Mouse (Mus musculus): Measurements from ENCODE around the gene Rnf126. TPM values are rescaled to one million over a fixed set of nuclear protein-coding genes. Genes with fewer than 3 reads are reported as not detected.
"Not testable (repeated sequence)": the region's sequence is repeated elsewhere in the genome, so short reads cannot be mapped to it uniquely, and the experiment has no call there.

Rnf126 gene
- polyA plus RNA-seq, 1 experiment from 2014 or later = 77.0 TPM

DNA sequence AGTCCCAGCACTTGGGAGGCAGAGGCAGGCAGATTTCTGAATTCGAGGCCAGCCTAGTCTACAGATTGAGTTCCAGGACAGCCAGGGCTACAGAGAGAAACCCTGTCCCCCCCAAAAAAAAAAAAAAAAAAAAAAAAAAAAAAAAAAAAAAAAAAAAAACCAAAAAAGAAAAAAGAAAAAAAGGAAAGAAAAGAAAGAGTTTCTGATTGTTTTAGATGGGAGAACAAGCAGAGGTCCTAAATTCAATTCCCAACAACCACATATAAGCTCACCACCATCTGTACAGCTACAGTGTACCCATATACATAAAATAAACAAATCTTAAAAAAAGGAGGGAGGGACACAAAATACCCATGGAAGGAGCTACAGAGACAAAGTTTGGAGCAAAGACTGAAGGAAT, 7.1 kb downstream of the Rnf126 start:
- not testable (repeated sequence) for H3K4me3 ChIP-seq (ENCODE audit: low read length); H3K9me3 ChIP-seq (ENCODE audit: low read length); H3K27ac ChIP-seq (ENCODE audit: low read length); H3K27me3 ChIP-seq (ENCODE audit: insufficient read depth, low read length); H3K9ac ChIP-seq (replicated peaks; ENCODE audit: low read length); H3K4me2 ChIP-seq (replicated peaks; ENCODE audit: low read depth, low read length); H3K4me1 ChIP-seq (ENCODE audit: insufficient read depth, low read length); ATAC-seq (ENCODE audit: low FRiP score, low TSS enrichment)
- WGBS = 94% methylated on average over 1 of the region's 1 CpGs
- peaks cover 56% of the 10 kb centered on the region for H3K36me3 ChIP-seq (ENCODE audit: insufficient read depth, low read length)

DNA sequence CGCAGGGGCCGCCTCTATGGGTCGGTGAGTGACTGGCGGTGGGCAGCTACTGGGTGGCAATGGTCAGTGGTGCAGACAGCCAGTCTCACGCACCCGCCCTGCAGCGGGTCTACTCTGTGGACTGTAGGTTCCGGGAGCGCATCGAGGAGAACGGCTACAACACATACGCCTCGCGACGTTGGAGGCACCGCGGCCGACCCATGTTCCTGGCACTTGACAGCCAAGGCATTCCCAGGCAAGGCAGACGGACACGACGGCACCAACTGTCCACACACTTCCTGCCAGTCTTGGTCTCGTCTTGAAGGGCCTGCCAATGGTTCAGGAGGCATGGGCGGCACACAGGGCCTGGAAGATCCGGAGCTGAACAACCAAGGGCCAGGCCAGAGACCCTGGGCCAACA, 10.1 kb downstream of the Rnf126 start:
- H3K27me3 ChIP-seq (ENCODE audit: insufficient read depth, low read length) = no peaks in the 10 kb centered on the region
- no peaks in the 10 kb centered on the region for H3K9me3 ChIP-seq (ENCODE audit: low read length)
- no peak overlapping the region for H3K9ac ChIP-seq (replicated peaks; ENCODE audit: low read length)
- WGBS = 89% methylated on average over 24 of the region's 24 CpGs
- no peak overlapping the region for H3K27ac ChIP-seq (ENCODE audit: low read length)
- H3K36me3 ChIP-seq (ENCODE audit: insufficient read depth, low read length) = peaks cover 46% of the 10 kb centered on the region
- ATAC-seq (ENCODE audit: low FRiP score, low TSS enrichment) = no peak
- no peak overlapping the region for H3K4me2 ChIP-seq (replicated peaks; ENCODE audit: low read depth, low read length)
- peaks cover 5% of the 10 kb centered on the region for H3K4me1 ChIP-seq (ENCODE audit: insufficient read depth, low read length)
- no peak overlapping the region for H3K4me3 ChIP-seq (ENCODE audit: low read length)

DNA sequence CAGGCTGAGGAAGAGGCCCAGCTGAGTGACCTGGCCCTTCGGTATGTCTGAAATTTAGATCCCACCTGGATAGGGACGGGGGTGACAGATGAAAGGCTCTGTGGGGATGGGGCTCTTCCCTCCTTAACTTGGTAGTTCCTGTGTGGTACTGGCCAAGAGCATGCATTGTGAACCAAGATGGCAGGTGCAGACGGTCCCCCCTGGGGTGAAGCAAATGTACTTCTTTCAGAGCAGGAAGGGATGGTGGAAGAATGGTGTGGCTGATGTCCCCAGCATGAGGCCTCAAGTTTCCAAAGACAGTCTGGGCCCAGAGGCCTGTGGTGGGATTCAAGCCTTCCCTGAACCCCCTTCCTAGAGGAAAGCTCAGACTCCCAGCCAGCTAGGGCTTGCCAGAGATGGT, 10.9 kb downstream of the Rnf126 start:
- WGBS = 81% methylated on average over 3 of the region's 3 CpGs

DNA sequence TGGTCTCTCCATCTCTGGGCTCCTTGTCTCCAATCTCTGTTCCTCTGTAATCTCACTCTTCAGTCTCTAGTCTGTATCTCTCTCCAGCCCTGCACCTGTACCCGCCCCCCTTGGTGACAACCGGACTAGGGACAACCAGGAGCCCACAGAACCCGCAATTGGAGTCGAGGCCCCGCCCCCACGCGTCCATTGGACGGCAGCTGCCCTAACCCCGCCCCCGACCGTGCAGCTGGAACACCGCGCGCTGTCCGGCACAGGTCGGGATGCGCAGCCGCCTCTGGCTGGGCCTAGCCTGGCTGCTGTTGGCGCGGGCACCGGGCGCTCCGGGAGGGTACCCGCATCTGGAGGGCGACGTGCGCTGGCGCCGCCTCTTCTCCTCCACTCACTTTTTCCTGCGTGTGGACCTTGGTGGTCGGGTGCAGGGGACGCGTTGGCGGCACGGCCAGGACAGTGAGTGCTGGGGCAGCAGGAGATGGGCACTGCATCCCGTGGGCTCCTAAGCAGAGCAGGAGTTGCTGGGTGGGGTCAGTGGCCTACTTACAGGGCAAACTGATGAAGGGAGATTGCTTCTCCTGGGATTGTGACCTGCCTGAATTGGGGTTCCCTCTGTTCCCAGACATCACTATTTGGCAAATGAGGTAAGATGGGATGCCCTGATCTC, 11.8 kb downstream of the Rnf126 start, which contains the start of gene Fgf22:
TSS of gene Fgf22 (plus strand) at position 221 of the 661 bp plus-strand sequence.
- Histone ChIP-seq H3K9ac (replicated peaks; ENCODE audit: low read length) (peak within 1 kb of the TSS; percentile 54; the same call in 1 of the 2 replicates), H3K4me1 (ENCODE audit: insufficient read depth, low read length) (peaks cover 5% of the 10 kb centered on the region), H3K36me3 (ENCODE audit: insufficient read depth, low read length) (peaks cover 33% of the 10 kb centered on the region), H3K9me3 (ENCODE audit: low read length) (no peaks in the 10 kb centered on the region), H3K27me3 (ENCODE audit: insufficient read depth, low read length) (no peaks in the 10 kb centered on the region), H3K4me3 (ENCODE audit: low read length) (peak within 1 kb of the TSS; percentile 38), H3K4me2 (replicated peaks; ENCODE audit: low read depth, low read length) (peak within 1 kb of the TSS; percentile 70), H3K27ac (ENCODE audit: low read length) (no peak within 1 kb of the TSS)
- 4% methylated on average over 36 of the region's 36 CpGs for WGBS
- ATAC-seq (ENCODE audit: low FRiP score, low TSS enrichment) = peak; percentile 91

More for the DNA sequence above, 10.9 kb downstream of the Rnf126 start:
- Histone ChIP-seq H3K27me3 (ENCODE audit: insufficient read depth, low read length) (no peaks in the 10 kb centered on the region), H3K36me3 (ENCODE audit: insufficient read depth, low read length) (peaks cover 37% of the 10 kb centered on the region), H3K9ac (replicated peaks; ENCODE audit: low read length) (no peak overlapping the region), H3K4me3 (ENCODE audit: low read length) (no peak overlapping the region), H3K9me3 (ENCODE audit: low read length) (no peaks in the 10 kb centered on the region), H3K4me2 (replicated peaks; ENCODE audit: low read depth, low read length) (no peak overlapping the region), H3K4me1 (ENCODE audit: insufficient read depth, low read length) (peaks cover 5% of the 10 kb centered on the region), H3K27ac (ENCODE audit: low read length) (no peak overlapping the region)
- no peak for ATAC-seq (ENCODE audit: low FRiP score, low TSS enrichment)

DNA sequence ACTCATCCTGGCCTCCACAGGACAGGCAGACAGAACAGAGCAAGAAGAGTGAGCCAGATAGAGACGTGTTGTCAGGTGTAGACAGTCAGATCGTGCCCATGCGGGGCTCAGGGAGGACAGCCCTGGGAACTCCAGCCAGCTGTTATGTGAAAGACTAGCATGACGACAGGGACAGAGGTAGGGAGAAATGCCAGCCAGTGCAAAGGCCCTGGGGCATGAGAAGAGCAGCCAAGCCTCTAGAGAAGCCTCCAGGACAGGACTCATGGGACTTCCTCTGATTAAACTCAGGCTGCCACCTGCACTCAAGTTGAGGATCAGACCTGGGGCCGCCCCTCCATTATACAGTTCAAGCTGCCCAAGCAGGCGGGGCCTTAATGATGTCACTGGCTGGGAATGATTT, 18.3 kb downstream of the Rnf126 start:
- H3K4me3 ChIP-seq (ENCODE audit: low read length) = no peak overlapping the region
- no peak overlapping the region for H3K27ac ChIP-seq (ENCODE audit: low read length)
- ATAC-seq (ENCODE audit: low FRiP score, low TSS enrichment) = no peak
- no peaks in the 10 kb centered on the region for H3K9me3 ChIP-seq (ENCODE audit: low read length)
- peaks cover 11% of the 10 kb centered on the region for H3K4me1 ChIP-seq (ENCODE audit: insufficient read depth, low read length)
- H3K36me3 ChIP-seq (ENCODE audit: insufficient read depth, low read length) = peaks cover 10% of the 10 kb centered on the region
- no peak overlapping the region for H3K9ac ChIP-seq (replicated peaks; ENCODE audit: low read length)
- WGBS = 76% methylated on average over 6 of the region's 6 CpGs
- H3K27me3 ChIP-seq (ENCODE audit: insufficient read depth, low read length) = no peaks in the 10 kb centered on the region
- H3K4me2 ChIP-seq (replicated peaks; ENCODE audit: low read depth, low read length) = no peak overlapping the region

DNA sequence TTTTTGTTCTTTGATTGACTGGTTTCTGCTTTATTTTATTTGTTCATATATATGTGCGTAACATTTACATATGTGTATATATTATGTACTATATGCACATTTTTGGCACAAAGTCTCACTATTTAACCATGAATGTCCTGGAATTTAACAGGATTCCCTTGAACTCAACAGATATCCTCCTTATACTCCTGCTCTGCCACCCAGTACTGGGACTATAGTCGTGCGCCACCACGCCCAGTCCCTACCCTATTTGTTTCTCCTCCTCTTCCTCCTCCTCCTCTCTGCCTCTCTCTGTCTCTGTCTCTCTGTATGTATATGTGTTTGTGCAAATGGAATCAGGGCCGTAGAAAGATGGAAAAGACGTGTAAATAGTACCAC, 20.0 kb downstream of the Rnf126 start:
- Histone ChIP-seq H3K27me3 (ENCODE audit: insufficient read depth, low read length) (no peaks in the 10 kb centered on the region), H3K36me3 (ENCODE audit: insufficient read depth, low read length) (peaks cover 25% of the 10 kb centered on the region), H3K4me2 (replicated peaks; ENCODE audit: low read depth, low read length) (peak overlapping the region; percentile 59), H3K4me3 (ENCODE audit: low read length) (peak overlapping the region; percentile 29), H3K9me3 (ENCODE audit: low read length) (no peaks in the 10 kb centered on the region), H3K4me1 (ENCODE audit: insufficient read depth, low read length) (peaks cover 11% of the 10 kb centered on the region), H3K9ac (replicated peaks; ENCODE audit: low read length) (peak overlapping the region; percentile 57), H3K27ac (ENCODE audit: low read length) (no peak overlapping the region)
- 23% methylated on average over 6 of the region's 6 CpGs for whole genome bisulfite sequencing
- peak; percentile 69 for ATAC-seq (ENCODE audit: low FRiP score, low TSS enrichment)

DNA sequence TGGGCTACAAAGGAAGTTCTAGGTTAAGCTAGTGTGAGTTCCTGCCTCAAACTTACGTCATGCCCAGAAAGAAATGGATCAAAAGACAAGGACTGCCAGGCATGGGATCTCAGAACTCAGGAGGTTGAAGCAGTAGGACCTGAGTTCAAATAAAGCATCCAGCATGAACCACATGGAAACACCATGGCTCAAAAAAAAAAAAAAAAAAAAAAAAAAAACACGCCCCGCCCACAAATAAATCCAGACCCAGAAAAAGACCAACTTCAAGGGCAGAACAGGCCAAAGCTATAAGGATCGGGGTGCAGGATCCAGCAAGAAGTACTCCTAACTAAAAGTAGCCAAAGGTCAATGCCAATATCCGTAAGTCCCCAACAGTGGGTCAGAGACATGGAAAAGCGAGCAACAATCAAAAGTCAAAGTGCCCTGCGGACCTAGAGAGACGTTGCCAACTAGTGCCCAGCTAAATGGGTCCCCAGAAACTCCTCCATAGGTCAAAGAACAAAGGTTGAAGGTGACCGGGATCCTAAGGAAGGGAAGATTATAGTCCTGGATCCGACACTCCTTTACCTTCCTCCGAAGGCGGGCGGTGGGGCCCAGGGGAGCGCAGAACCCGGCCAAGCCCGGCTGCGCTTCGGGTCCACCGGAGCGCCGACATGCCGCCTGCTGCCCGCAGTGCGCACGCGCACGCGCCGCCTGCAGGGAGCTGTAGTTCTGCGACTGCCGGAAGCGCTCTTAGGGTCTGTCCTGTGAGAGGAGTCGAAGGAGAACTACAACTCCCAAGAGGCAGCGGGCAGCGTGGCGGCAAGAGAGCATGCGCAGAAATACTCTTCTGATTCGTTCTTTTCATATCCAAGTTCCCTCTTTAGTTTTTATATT, 20.6 kb downstream of the Rnf126 start, which contains the start of gene Polrmt:
TSS of gene Polrmt (minus strand) at position 684 of the 876 bp plus-strand sequence.
- H3K4me3 ChIP-seq (ENCODE audit: low read length) = peak within 1 kb of the TSS; percentile 78
- peak within 1 kb of the TSS; percentile 77 for H3K9ac ChIP-seq (replicated peaks; ENCODE audit: low read length)
- H3K9me3 ChIP-seq (ENCODE audit: low read length) = no peaks in the 10 kb centered on the region; the same call in 1 of the 2 replicates
- ATAC-seq (ENCODE audit: low FRiP score, low TSS enrichment) = peak; percentile 96
- peak within 1 kb of the TSS; percentile 43; the same call in 1 of the 2 replicates for H3K27ac ChIP-seq (ENCODE audit: low read length)
- WGBS = 3% methylated on average over 38 of the region's 38 CpGs
- H3K36me3 ChIP-seq (ENCODE audit: insufficient read depth, low read length) = peaks cover 31% of the 10 kb centered on the region
- H3K4me2 ChIP-seq (replicated peaks; ENCODE audit: low read depth, low read length) = peak within 1 kb of the TSS; percentile 59
- no peaks in the 10 kb centered on the region for H3K27me3 ChIP-seq (ENCODE audit: insufficient read depth, low read length)
- H3K4me1 ChIP-seq (ENCODE audit: insufficient read depth, low read length) = peaks cover 11% of the 10 kb centered on the region

DNA sequence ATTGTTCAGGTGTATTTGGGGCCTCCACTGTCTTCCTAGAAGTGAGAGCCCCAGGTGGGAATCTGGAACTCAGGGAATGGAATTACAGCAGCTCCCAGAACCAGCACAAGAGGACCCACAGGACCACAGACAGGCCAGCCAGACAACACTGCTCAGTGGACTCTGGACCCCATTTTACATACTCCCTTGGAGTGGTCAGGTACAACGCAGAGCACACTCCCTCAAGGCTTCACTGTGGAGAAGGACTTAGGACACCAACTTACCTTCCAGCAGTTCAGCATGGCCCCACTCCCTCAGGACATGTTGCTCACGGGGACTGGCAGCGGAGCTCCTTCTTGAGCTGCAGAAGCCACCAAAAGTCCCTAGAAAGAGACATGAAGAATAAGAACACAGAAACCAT, 21.3 kb downstream of the Rnf126 start:
- 84% methylated on average over 3 of the region's 3 CpGs for WGBS
- Histone ChIP-seq H3K4me3 (ENCODE audit: low read length) (peak overlapping the region; percentile 78), H3K27ac (ENCODE audit: low read length) (no peak overlapping the region)

DNA sequence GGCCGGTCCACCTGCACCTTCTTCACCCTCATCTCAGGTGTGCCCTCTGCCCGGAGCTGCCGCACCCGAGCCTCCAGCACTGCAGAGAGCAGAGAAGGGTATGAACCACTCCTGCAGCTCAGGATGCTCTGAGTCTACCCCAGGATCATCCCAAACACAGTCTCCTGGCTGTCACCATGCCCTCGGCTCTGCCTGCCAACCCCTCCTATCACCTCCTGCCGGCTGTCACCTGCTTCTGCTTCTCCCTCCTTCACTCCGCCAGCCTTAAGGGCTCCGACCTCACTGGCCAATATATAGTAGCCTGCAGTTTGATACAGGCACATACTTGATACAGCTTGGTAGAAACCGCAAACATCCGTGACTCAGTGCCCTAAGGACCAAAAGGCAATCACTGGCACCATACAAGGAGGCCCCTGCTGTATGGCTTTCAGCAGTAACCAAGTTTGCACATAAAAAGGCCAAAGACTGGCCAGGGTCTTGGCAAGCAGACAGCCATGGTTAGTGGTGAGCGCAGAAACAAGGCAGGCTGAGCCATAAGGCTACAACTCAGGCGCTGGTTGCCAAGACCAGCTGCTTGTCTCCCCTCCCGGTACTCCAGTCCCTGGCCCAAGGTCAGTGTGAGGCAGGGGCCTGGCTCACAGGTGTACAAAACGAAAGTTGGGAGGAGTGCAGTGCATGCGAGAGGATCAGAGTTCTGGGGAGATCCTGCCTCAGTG, 22.9 kb downstream of the Rnf126 start:
- Histone ChIP-seq H3K9me3 (ENCODE audit: low read length) (peaks cover 21% of the 10 kb centered on the region), H3K9ac (replicated peaks; ENCODE audit: low read length) (no peak overlapping the region), H3K4me3 (ENCODE audit: low read length) (no peak overlapping the region), H3K4me2 (replicated peaks; ENCODE audit: low read depth, low read length) (no peak overlapping the region), H3K36me3 (ENCODE audit: insufficient read depth, low read length) (peaks cover 54% of the 10 kb centered on the region), H3K27ac (ENCODE audit: low read length) (no peak overlapping the region), H3K4me1 (ENCODE audit: insufficient read depth, low read length) (peaks cover 11% of the 10 kb centered on the region), H3K27me3 (ENCODE audit: insufficient read depth, low read length) (no peaks in the 10 kb centered on the region)
- ATAC-seq (ENCODE audit: low FRiP score, low TSS enrichment) = no peak
- WGBS = 95% methylated on average over 15 of the region's 15 CpGs

More for the DNA sequence above, 21.3 kb downstream of the Rnf126 start:
- H3K9ac ChIP-seq (replicated peaks; ENCODE audit: low read length) = peak overlapping the region; percentile 5; the same call in 1 of the 2 replicates
- H3K4me1 ChIP-seq (ENCODE audit: insufficient read depth, low read length) = peaks cover 11% of the 10 kb centered on the region
- no peaks in the 10 kb centered on the region for H3K27me3 ChIP-seq (ENCODE audit: insufficient read depth, low read length)
- peaks cover 5% of the 10 kb centered on the region; the same call in 1 of the 2 replicates for H3K9me3 ChIP-seq (ENCODE audit: low read length)
- no peak for ATAC-seq (ENCODE audit: low FRiP score, low TSS enrichment)
- H3K36me3 ChIP-seq (ENCODE audit: insufficient read depth, low read length) = peaks cover 38% of the 10 kb centered on the region
- peak overlapping the region; percentile 59 for H3K4me2 ChIP-seq (replicated peaks; ENCODE audit: low read depth, low read length)
